Mouse (Mus musculus): ENCODE results near the gene Stk25.
"Not testable (repeated sequence)": the region's sequence is repeated elsewhere in the genome, so short reads cannot be mapped to it uniquely, and the experiment has no call there.

Stk25 gene

DNA sequence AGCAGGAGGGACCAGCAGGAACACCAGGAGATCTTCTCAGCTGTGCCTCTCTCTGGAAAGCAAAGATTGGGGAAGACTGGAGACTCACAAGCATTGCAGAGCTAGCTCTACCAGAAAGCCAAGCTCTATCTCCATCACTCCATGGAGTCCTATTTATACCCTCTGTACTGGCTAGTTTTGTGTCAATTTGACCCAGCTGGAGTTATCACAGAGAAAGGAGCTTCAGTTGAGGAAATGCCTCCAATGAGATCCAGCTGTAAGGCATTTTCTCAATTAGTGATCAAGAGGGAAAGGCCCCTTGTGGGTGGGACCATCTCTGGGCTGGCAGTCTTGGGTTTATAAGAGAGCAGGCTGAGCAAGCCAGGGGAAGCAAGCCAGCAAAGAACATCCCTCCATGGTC lies at the start of gene Stk25:
Gene Stk25 (minus strand): TSS at position 101 of the 400 bp plus-strand sequence.
- DNase-seq (ENCODE audit: low spot score) = not testable (repeated sequence)

DNA sequence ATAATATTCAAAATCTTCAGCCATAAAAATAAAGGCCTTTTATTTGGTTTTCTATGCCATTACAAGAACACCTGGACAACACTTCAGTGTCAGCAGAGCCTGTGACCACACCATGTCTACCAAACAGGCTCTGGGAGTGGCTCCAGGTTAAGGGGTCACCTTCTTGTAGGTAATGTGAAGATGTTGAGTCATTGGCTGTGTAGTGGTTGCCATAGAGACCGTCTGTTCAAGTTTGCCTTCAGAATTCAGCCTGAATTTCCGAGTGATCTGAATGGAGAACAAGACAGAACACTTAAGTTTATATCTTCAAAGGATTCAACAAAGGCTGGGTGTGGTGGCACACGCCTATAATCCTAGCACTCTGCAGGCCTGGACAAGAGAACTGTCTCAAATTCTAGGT lies 46.9 kb upstream of the Stk25 start:
- DNase-seq (ENCODE audit: low spot score) = no peak

DNA sequence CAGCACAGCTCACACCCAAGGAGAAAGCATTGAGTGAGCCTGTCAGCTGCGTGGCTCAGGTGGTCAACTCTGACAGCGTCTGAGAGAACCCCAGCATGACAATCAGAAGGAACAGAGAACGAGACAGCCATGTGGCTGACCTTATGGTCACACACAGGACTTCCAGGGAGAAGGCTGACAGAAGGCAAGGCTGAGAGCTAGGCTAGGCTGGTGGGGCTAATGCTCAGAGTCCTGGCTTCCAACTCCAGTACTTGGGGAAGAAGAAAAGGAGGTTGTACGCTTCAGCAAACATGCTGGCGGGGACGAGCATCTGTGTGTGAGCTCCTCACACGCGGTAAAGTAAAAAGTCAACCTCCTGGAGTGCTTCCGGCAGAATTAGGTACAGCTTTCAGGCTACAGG lies 45.9 kb upstream of the Stk25 start:
- DNase-seq (ENCODE audit: low spot score) = no peak

DNA sequence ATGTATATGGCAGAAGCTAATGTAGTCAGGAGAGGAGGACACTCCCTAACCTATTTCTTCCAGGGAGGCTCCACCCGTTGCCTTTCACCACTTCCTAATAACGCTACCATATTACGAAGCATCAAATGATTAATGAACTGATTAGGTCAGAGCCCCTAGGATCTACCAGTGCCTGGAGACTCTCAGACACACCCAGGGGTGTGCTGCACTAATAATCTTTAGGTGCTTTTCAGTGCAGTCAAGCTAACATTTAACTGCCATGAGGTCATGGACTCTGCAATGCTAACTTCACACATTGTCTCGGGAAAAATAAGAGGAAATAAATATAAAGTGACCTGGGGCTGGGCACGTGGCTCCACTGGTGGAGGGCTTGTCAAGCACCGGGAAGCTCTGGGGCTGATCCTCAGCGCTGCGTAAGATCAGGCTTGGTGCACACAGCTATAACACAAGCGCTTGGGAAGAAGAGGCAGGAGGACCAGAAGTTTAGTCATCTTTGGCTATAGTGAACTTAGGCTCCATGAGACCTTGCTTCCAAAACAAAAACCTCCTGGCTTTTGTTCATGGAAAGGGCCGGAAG lies 45.1 kb upstream of the Stk25 start:
- DNase-seq (ENCODE audit: low spot score) = no peak

DNA sequence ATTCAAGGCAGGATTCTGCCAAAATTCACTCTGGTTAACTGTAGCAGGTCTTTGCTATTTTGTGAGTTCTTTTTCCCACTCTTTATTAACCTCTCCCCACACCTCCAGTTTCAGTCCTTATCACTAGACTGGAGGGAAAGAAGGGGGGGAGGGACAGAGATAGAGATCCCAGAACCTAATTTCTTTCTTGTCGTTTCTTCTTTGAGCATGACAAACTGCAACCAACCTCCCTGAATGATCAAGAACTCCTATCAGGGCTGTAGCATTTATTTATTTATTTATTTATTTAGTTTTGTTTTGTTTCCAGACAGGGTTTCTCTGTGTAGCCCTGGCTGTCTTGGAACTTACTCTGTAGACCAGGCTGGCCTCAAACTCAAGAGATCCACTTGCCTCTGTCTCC lies 43.6 kb upstream of the Stk25 start:
- no peak for DNase-seq (ENCODE audit: low spot score)

DNA sequence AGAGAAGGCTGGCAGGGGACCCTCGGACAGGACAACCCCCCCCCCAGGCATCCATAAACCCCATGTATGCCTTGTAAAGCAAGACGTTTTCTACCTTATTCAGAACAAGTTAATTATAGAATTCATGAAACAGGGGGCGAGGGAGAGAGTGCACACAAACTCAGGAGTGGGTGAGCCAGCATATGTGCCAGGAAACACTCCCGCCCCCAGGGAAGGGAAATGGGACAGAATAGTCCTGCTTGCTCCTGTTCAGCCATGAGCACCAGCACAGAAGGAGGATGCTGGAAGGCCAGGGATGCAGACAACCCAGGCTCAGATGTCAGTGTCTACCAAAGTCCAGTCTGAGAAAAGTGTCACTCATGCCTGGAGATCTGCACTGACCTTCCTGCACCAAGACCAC lies 40.7 kb upstream of the Stk25 start:
- DNase-seq (ENCODE audit: low spot score) = no peak

DNA sequence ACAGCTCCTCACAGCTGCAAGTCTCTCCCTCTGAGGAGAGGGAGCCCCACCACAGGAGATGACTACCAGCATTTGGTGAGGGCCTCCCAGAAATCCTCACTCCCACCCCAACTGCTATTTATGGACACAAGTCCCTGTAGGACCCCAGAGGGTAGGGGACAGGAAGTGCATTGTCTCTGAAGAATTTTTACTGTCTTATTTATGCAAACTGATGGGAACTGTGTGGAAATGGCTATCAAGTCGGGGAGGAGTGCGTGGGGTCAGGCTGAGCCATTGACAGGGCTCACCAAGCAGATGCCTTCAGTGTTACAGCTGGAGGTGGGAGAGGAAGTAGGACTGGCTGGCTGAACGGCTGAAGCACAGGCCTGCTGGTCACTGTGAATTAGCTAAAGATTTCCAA lies 38.9 kb upstream of the Stk25 start:
- DNase-seq (ENCODE audit: low spot score) = no peak

DNA sequence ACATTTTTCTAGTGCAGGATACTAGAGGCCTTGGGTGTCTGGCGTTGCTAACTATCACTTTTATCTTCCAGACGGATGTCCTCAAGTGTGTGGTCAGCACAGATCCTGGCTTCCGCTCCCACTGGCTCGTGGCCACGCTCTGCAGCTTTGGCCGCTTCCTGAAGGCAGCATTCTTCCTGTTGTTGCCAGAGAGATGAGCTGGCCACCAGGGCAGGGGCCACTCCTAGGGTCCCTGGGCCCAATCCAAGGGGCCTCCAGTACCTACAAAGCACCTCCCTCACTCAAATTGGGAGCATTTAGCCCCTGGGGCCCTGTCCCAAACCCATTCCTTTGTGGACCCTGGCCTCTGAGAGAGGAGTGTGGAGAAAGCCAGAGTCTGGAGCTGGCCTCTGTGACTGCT lies 36.5 kb upstream of the Stk25 start:
- peak; percentile 56 for DNase-seq (ENCODE audit: low spot score)

DNA sequence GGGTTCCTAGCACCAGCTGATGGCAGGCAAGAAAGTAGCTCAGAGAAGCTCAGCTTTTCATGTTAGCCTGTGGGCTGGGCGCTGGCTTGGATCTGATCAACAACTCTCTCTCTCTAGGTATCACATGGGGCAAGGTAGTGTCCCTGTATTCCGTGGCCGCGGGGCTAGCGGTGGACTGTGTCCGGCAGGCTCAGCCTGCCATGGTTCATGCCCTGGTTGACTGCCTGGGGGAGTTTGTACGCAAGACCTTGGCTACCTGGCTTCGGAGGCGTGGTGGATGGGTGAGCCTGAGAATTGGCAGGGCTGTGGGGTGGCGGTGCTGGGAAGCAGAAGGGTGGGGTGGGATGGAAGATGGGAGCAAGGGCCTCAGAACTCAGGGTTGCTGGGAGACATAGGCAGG lies 35.5 kb upstream of the Stk25 start:
- no peak for DNase-seq (ENCODE audit: low spot score)

DNA sequence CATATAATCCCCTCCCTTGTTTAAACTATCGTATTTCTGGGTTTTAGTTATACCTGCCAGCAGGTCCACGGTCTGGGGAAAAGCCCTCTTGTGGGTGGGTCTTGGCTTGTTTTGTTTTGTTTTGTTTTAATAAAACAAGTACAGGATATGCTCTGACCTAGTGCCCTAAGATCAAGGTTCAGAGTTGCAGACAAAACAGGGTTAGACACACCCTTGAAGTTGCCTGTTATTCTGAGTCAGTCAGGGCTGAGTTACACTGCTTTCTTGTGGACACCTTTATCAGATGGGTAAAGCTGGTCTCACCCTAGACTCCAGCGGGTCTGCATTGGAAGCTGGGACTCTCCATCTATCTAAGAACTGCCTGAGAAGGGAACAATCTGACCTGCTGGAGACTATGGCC lies 35.0 kb upstream of the Stk25 start:
- no peak for DNase-seq (ENCODE audit: low spot score)

DNA sequence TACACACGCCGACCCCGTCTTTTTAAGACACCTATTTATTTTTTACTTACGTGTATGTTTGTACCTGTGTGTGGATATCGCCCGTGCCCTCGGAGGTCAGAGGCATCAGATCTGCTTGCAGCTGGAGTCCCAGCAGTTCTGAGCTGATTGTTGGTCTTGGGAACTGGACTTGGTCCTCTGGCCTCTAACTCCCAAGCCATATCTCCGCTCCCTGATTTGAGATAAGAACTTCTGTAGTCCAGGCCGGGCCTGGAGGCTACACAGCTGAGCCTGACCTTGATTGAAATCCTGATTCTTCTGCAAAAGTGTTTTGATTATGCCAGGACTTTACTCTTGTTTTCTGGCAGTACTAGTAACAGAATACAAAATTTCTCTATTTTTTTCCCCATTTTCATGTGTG lies 34.3 kb upstream of the Stk25 start:
- no peak for DNase-seq (ENCODE audit: low spot score)

DNA sequence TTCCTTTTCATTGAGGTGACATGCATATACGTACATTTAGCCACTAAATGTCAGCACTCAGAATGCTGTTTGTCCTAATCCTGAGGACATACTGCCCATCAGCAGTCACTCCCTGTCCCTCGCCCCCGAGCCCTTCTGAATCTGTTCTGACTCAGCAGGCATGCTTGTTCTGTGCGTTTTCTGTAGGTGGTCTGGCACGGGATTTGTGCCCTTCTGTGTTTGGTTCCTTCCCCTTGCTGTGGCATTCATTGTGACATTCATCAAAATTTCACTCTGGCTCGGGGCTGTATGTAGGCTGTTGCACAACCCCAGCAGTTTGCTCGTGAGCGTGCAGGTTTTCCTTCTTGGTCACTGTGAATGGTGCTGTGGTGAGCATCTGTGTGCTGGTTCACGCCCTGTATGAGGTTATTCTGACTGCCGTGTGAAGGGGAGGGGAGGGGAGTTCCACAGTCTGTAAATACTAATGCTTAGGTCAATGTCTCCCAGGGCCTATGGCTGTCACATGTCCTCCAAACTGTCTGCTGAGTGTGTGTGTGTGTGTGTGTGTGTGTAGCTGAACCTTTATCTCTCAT lies 33.4 kb upstream of the Stk25 start:
- no peak for DNase-seq (ENCODE audit: low spot score)

DNA sequence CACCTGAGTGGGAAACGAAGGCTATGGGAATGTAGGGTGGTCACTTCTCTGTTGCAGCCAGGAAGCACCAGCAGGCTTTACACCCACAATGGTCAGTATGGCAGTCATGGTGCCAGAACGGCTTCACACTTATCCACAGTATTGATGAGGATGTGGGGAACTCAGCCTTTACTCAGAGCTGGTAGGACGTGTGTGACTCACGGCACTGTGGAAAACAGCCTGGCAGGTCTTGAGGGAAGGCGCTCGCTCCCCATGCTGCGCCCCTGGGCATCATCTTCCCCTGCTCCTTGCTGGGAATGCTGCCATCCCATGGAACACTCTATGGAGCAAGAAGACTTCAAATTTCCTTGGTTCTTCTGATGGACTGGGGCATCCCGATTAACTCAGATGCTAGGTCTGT lies 32.6 kb upstream of the Stk25 start:
- no peak for DNase-seq (ENCODE audit: low spot score)

DNA sequence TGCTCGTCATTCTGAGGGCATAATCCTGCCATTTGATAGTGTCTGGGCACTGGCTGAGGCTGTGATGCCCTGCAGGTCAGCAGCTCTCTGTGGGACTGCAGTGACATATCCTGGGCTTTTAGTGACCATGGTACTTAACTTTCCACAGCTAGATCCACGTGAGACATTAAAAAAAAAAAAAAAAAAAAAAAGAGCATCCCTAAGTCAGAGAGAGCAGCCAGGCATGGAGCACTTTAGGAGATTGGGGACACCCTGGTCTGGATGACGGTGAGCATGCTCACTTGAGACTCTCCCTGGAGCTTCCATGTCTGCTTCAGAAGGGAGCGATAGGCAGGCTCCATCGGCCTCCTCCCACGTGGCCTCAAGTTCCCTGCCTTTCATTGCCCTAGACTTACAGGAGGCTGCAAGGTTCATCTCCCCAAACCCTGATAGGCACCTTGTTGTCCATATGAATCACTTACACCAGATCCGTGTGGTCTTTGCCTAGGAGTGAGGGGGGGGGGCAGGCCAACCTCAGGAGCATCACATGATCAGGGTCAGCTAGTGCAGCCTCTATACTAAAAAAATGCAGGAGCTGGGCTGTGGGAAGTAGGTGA lies 31.5 kb upstream of the Stk25 start:
- no peak for DNase-seq (ENCODE audit: low spot score)

DNA sequence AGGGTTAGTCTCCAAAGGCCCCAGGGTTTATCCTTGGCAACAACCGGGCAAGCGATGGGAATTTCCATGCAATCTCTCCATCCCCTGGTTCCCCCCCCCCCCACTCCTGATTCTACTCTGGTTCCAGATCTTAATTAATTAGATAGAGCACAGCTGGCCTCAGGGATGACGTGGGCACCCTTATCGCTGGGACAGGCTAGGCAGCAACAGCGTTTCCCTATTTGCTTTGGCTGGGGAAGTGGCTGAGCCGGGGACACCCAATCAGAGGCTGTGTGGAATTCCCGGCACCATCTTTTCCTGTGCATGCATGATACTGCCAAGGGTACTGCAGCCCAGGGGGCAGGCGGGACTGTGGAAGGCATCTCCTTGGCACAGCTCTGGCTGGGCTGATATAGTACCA lies 29.7 kb upstream of the Stk25 start:
- DNase-seq (ENCODE audit: low spot score) = no peak

DNA sequence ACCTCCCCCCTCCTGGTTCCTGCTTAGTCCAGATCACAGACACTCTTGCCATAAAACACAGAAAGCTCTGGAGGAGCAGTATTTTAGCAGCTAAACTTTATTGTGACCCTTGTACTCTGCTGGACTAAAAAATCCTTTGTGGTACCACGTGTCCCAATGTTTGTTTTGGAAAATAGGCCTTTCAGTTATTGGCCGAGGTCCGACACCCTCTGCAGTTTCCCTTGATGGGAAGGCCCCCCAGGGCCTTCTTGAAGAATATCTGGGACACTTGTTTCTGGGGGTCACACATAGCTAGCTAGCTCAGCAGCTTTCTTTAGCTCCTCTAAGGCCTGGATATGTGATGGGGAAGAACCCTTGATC lies 28.5 kb upstream of the Stk25 start:
- no peak for DNase-seq (ENCODE audit: low spot score)

DNA sequence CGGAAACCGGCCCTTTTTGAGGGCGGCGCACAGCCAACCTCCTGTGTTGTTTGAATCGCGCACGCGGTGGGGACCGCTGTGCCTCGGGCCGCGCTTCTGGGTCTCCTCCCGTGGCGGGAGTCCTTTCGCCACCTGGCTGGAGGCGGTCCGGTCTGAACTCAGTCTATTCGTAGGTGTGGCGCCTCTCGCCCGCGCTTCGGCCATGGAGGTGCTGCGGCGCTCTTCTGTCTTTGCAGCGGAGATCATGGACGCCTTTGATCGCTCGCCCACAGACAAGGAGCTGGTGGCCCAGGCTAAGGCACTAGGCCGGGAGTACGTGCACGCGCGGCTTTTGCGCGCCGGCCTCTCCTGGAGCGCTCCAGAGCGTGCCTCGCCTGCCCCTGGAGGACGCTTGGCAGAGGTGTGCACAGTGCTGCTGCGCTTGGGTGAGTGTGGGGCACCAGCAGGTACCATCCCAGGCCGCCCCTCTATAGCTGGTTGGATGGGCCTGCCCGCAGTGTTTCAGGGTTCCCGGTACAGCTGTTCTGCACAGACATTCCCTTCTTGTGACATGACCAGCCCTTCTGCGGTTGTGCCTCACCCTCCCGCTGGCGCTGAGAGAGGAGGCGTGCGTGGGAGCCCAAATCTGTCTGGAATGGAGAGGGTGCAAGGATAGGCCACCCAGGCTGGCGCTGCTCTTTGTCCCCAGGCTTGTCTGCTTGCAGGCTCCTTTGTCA lies 27.9 kb upstream of the Stk25 start:
- peak; percentile 66 for DNase-seq (ENCODE audit: low spot score)

DNA sequence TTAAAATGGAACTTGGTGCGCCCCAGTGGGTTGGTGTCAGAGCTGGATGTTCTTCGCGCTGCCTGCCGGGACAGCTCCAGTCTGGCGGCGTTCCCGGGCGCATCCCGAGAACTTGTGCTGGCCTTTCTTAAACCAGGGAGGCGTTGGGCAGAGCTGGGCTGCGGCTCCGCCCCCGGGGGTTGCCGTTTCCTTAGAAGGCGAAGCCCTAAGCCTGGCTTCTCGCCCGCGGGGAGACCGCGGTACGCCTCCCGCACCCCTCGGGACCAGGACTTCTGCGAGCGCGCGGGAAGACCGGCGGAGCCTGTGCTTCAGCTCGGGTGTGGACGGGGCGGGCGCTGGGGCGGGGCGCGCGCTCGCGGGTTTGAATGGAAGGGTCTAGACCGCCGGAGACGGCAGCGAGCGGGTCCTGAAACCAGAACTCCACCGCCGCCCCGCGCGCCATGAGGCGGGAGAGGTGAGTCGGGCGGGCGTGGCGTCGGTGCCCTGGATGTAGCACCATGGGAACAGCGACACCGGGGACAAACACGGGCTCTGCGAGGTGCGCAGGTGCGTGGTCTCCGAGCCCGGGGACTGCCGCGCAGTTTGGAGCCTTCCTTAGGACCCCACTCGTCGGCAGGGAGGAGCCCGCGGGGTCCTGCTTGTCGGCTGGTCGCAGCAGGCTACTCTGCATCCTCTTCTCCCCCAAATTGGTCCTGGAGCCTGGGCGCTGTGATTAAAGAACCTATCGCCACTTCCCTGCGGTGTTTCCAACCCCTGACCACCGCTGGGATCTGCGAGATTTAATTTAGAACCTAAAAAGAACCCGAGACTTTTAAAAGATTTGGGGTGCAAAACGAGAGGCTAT lies 27.2 kb upstream of the Stk25 start, which contains the start of gene Bok:
Gene Bok (plus strand): TSS at position 260 of the 844 bp plus-strand sequence.
- peak; percentile 87 for DNase-seq (ENCODE audit: low spot score)

DNA sequence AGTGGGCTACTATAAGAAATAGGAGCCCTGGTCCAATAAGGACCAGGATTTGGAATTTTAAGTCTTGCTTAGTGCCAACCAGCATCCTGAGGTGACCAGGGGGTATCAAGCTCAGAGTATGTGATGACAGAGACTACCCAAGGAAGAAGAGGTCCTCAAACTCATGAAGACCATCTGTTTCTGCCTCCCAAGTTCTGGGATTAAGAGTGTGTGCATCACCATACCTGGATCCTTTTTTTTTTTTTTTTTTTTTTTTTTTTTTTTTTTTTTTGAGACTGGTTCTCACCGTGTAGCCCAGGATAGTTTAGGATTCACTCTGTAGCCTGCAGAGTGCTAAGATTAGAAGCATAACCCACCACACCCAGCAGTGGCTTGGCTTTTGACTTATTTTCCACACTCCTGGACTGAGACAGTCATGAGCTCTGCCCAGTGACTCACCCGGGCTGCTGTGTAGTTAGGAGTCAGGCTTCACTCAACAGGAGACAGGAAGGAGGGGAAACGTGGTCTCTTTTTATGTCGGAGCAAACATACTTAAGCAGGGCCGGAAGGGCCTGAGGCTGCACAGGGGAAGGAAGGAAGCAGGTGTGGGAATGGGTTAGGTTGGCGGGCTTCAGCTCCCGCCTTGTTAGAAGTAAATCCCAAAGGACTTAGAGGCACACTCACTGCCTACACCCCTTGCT lies 21.6 kb upstream of the Stk25 start:
- peak; percentile 37 for DNase-seq (ENCODE audit: low spot score)

DNA sequence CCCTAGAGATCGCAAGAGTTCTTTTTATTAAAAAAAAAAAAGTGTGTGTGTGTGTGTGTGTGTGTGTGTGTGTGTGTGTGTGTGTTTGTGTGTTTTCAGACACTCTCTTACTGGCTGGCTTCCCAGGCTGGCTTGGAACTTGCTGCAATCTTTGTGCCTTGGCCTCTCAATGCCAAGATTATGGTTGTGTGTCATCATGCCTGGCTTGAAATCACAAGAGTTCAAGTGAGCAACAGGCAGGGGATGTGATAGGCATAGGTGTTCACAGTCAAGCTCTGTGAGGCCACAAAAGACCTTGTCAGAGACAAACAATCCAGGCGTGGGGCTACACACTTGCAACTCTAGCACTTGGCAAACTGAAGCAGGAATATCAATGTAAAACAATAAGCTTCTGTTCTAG lies 19.9 kb upstream of the Stk25 start:
- DNase-seq (ENCODE audit: low spot score) = no peak

DNA sequence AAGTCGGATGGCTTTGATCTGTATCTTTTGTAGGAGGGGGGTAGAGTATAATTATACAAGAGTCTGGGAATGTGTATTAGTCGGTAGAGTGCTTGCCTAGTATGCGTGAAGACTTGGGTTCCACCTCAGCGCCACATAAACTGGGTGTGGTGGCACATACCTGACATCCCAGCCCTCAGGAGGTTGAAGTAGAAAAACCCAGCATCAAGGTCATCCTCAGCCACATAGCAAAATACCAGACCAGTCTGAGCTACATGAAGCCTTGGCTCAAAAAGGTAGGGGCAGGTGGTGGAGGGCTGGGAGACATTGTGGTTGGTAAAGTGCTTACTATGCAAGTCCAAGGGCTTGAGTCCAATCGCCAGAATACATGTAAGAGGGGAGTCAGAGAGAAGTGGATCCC lies 14.2 kb upstream of the Stk25 start:
- no peak for DNase-seq (ENCODE audit: low spot score)

DNA sequence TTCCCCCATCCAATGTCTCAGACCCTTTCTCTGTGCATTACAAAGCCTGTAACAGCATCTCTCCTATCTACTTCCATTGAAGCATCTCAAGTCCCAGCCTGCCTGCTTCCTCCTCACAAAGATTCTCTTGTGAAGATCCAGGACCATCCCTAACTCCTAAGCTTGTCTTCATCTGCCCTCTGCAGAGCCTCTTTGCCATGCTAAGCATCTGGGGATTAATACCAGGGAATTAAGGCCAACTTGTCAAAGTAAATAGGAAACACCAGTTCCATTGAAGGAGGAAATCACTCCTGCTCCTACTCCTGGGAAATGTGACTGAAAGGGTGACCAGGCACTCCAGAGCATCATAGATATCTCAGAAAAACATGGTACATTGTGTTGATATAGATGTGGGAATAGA lies 11.5 kb upstream of the Stk25 start:
- no peak for DNase-seq (ENCODE audit: low spot score)
